Mouse (Mus musculus) intestine, embryonic 16.5 days (tissue): ENCODE data around the gene Eng. TPM values are rescaled to one million over a fixed set of nuclear protein-coding genes. Genes with fewer than 3 reads are reported as not detected.
A peak's percentile ranks its signal among the peaks of the same experiment; 100 is the strongest.

Experiments used
- ATAC-seq: fragments of 200-750 bp; cut with Nextera tagmentation; 2 replicates; pipeline ENCODE4 v1.8.0; 2017; ENCODE audit warnings: moderate TSS enrichment, moderate library complexity
- H3K27ac ChIP-seq: fragments of 300-500 bp; sonication (generic); 2 replicates; pipeline ENCODE4 v1.5.1; 2014; ENCODE audit warnings: mild to moderate bottlenecking, low read length
- H3K27me3 ChIP-seq: fragments of 300-500 bp; sonication (generic); replicated peaks from 2 replicates; pipeline ENCODE4 v1.6.1; 2014; ENCODE audit warnings: low read length, control low read depth, mixed read lengths; ENCODE audit not compliant: control insufficient read depth, insufficient read depth
- H3K36me3 ChIP-seq: fragments of 300-500 bp; sonication (generic); 2 replicates; pipeline ENCODE4 v1.6.1; 2014; ENCODE audit warnings: low read length, control low read depth; ENCODE audit not compliant: control insufficient read depth, insufficient read depth
- H3K4me1 ChIP-seq: fragments of 300-500 bp; sonication (generic); 2 replicates; pipeline ENCODE4 v1.6.1; 2014; ENCODE audit warnings: low read length, control low read depth, mixed read lengths; ENCODE audit not compliant: control insufficient read depth, insufficient read depth
- H3K4me2 ChIP-seq: fragments of 300-500 bp; sonication (generic); 2 replicates; pipeline ENCODE4 v1.6.1; 2014; ENCODE audit warnings: low read depth, low read length, control low read depth
- H3K4me3 ChIP-seq: fragments of 300-500 bp; sonication (generic); 2 replicates; pipeline ENCODE4 v1.5.1; 2014; ENCODE audit warnings: mild to moderate bottlenecking, low read length
- H3K9ac ChIP-seq: fragments of 300-500 bp; sonication (generic); 2 replicates; pipeline ENCODE4 v1.6.1; 2014; ENCODE audit warnings: low read depth, low read length
- H3K9me3 ChIP-seq: fragments of 300-500 bp; sonication (generic); 2 replicates; pipeline ENCODE4 v1.6.1; 2016; ENCODE audit warnings: low read length, control low read depth; ENCODE audit not compliant: control insufficient read depth
- WGBS: fragments of 180-500 bp; shearing (Covaris S2); extraction: QIAGEN DNeasy Blood & Tissue Kit; methylation state at CpG from one replicate; pipeline ENCODE4 v1.1.7; 2014; 5-methylcytosine and 5-hydroxymethylcytosine counted together
- polyA plus RNA-seq: library from polyadenylated mRNA; unstranded; fragments of >200 nt; fragmentation: Nextera tagmentation; extraction: Ambion mirVana; gene quantifications from 2 replicates; pipeline ENCODE4 v1.2.1, GENCODE M21; 2015

Eng gene
- polyA plus RNA-seq, 1 experiment from 2014 or later = 66.8 TPM

- no peaks in the 10 kb centered on the region for H3K36me3 ChIP-seq
- peak overlapping the region; percentile 83 for H3K9ac ChIP-seq
- ATAC-seq = peak; percentile 72
- WGBS = 12% methylated on average over 53 of the region's 55 CpGs
- H3K27ac ChIP-seq = peak overlapping the region; percentile 20
- no peaks in the 10 kb centered on the region for H3K27me3 ChIP-seq
- peak overlapping the region; percentile 80 for H3K4me3 ChIP-seq
- H3K4me2 ChIP-seq = peak overlapping the region; percentile 82
- H3K4me1 ChIP-seq = peaks cover 38% of the 10 kb centered on the region
- peaks cover 3% of the 10 kb centered on the region; the same call in 1 of the 2 replicates for H3K9me3 ChIP-seq
Observed at GRCm38 (mm10) chr2:32606161-32607142, 39.9 kb upstream of the Eng start.

- H3K4me1 ChIP-seq = peaks cover 34% of the 10 kb centered on the region
- 4% methylated on average over 34 of the region's 34 CpGs for WGBS
- ATAC-seq = peak; percentile 26
Observed at GRCm38 (mm10) chr2:32607262-32607947, 39.0 kb upstream of the Eng start.

GRCm38 (mm10) chr2:32608141-32608777 lies 38.1 kb upstream of the Eng start:
- H3K9ac ChIP-seq = peak overlapping the region; percentile 83
- H3K4me2 ChIP-seq = peak overlapping the region; percentile 82
- no peaks in the 10 kb centered on the region for H3K27me3 ChIP-seq
- H3K27ac ChIP-seq = peak overlapping the region; percentile 34
- H3K4me1 ChIP-seq = peaks cover 32% of the 10 kb centered on the region
- ATAC-seq = peak; percentile 43
- peaks cover 3% of the 10 kb centered on the region; the same call in 1 of the 2 replicates for H3K9me3 ChIP-seq
- H3K36me3 ChIP-seq = no peaks in the 10 kb centered on the region
- 5% methylated on average over 25 of the region's 25 CpGs for WGBS
- peak overlapping the region; percentile 80 for H3K4me3 ChIP-seq

More at GRCm38 (mm10) chr2:32607262-32607947, 39.0 kb upstream of the Eng start:
- H3K27me3 ChIP-seq = no peaks in the 10 kb centered on the region
- peaks cover 3% of the 10 kb centered on the region; the same call in 1 of the 2 replicates for H3K9me3 ChIP-seq
- H3K4me3 ChIP-seq = peak overlapping the region; percentile 80
- H3K9ac ChIP-seq = peak overlapping the region; percentile 83
- no peaks in the 10 kb centered on the region for H3K36me3 ChIP-seq
- H3K4me2 ChIP-seq = peak overlapping the region; percentile 82
- peak overlapping the region; percentile 20 for H3K27ac ChIP-seq

GRCm38 (mm10) chr2:32608778-32609435 lies 37.5 kb upstream of the Eng start:
- WGBS = 47% methylated on average over 18 of the region's 18 CpGs
- H3K4me2 ChIP-seq = peak overlapping the region; percentile 82
- no peaks in the 10 kb centered on the region for H3K36me3 ChIP-seq
- peak overlapping the region; percentile 83; the same call in 1 of the 2 replicates for H3K9ac ChIP-seq
- peak; percentile 15; the same call in 1 of the 2 replicates for ATAC-seq
- peak overlapping the region; percentile 34 for H3K27ac ChIP-seq
- peak overlapping the region; percentile 80 for H3K4me3 ChIP-seq
- H3K27me3 ChIP-seq = no peaks in the 10 kb centered on the region
- H3K4me1 ChIP-seq = peaks cover 32% of the 10 kb centered on the region
- peaks cover 3% of the 10 kb centered on the region; the same call in 1 of the 2 replicates for H3K9me3 ChIP-seq

GRCm38 (mm10) chr2:32610610-32611229 lies 35.7 kb upstream of the Eng start:
- Histone ChIP-seq H3K27me3 (no peaks in the 10 kb centered on the region), H3K9ac (peak overlapping the region; percentile 53; the same call in 1 of the 2 replicates), H3K36me3 (no peaks in the 10 kb centered on the region), H3K4me1 (peaks cover 32% of the 10 kb centered on the region), H3K9me3 (peaks cover 3% of the 10 kb centered on the region; the same call in 1 of the 2 replicates), H3K27ac (no peak overlapping the region), H3K4me3 (peak overlapping the region; percentile 48), H3K4me2 (peak overlapping the region; percentile 59)
- 12% methylated on average over 23 of the region's 23 CpGs for WGBS
- no peak for ATAC-seq

GRCm38 (mm10) chr2:32612274-32612673 lies 34.1 kb upstream of the Eng start:
- no peak overlapping the region for H3K4me3 ChIP-seq
- H3K27me3 ChIP-seq = no peaks in the 10 kb centered on the region
- H3K36me3 ChIP-seq = no peaks in the 10 kb centered on the region; the same call in 1 of the 2 replicates
- H3K9ac ChIP-seq = no peak overlapping the region
- H3K4me1 ChIP-seq = peaks cover 30% of the 10 kb centered on the region
- H3K9me3 ChIP-seq = no peaks in the 10 kb centered on the region
- H3K4me2 ChIP-seq = no peak overlapping the region
- WGBS = 67% methylated on average over 26 of the region's 26 CpGs
- no peak overlapping the region for H3K27ac ChIP-seq
- no peak for ATAC-seq

- H3K9ac ChIP-seq = no peak overlapping the region
- no peaks in the 10 kb centered on the region for H3K9me3 ChIP-seq
- no peak overlapping the region for H3K4me3 ChIP-seq
- H3K4me1 ChIP-seq = peaks cover 29% of the 10 kb centered on the region
- no peak overlapping the region for H3K4me2 ChIP-seq
- H3K36me3 ChIP-seq = peaks cover 6% of the 10 kb centered on the region; the same call in 1 of the 2 replicates
- no peak for ATAC-seq
- no peak overlapping the region for H3K27ac ChIP-seq
- H3K27me3 ChIP-seq = no peaks in the 10 kb centered on the region
- 97% methylated on average over 1 of the region's 1 CpGs for WGBS
Observed at GRCm38 (mm10) chr2:32617109-32617508, 29.3 kb upstream of the Eng start.

- Histone ChIP-seq H3K4me2 (no peak overlapping the region), H3K27me3 (no peaks in the 10 kb centered on the region), H3K9me3 (no peaks in the 10 kb centered on the region), H3K9ac (no peak overlapping the region), H3K36me3 (peaks cover 6% of the 10 kb centered on the region; the same call in 1 of the 2 replicates), H3K27ac (no peak overlapping the region), H3K4me1 (peaks cover 29% of the 10 kb centered on the region), H3K4me3 (no peak overlapping the region)
- 93% methylated on average over 4 of the region's 4 CpGs for WGBS
- no peak for ATAC-seq
Observed at GRCm38 (mm10) chr2:32617601-32618000, 28.8 kb upstream of the Eng start.
